Mouse (Mus musculus): ENCODE results near the gene Tnmd. TPM values are rescaled to one million over a fixed set of nuclear protein-coding genes. Genes with fewer than 3 reads are reported as not detected.

Gene Tnmd
- 0.08 and 0.10 TPM in 2 replicates for polyA plus RNA-seq (2015; fragmentation: Nextera tagmentation; extraction: Ambion mirVana)

GRCm38 (mm10) chrX:133850680-133851079 lies at the start of gene Tnmd:
Gene Tnmd (plus strand): TSS chrX:133850980.

GRCm38 (mm10) chrX:133898014-133898542 lies 47.3 kb downstream of the Tnmd start, which contains the start of gene Tspan6:
Gene Tspan6 (minus strand): TSS chrX:133898429.

GRCm38 (mm10) chrX:133908261-133908660 lies 57.5 kb downstream of the Tnmd start, which contains the start of gene Srpx2:
Gene Srpx2 (plus strand): TSS chrX:133908426.

Other genes starting within 250 kb of the Tnmd start
- 0.08 and 0.22 TPM in 2 replicates for gene Pcdh19, start 162.0 kb upstream of the Tnmd start, polyA plus RNA-seq (2015; fragmentation: Nextera tagmentation; extraction: Ambion mirVana)
- 24.6 and 29.3 TPM in 2 replicates for gene Tspan6, start 47.4 kb downstream of the Tnmd start, polyA plus RNA-seq (2015; fragmentation: Nextera tagmentation; extraction: Ambion mirVana)
- gene Srpx2, start 57.4 kb downstream of the Tnmd start, polyA plus RNA-seq (2015; fragmentation: Nextera tagmentation; extraction: Ambion mirVana) = 5.6 and 8.4 TPM in 2 replicates
- 1.00 and 1.1 TPM in 2 replicates for gene Sytl4, start 130.8 kb downstream of the Tnmd start, polyA plus RNA-seq (2015; fragmentation: Nextera tagmentation; extraction: Ambion mirVana)
- 20.9 and 22.1 TPM in 2 replicates for gene Cstf2, start 208.2 kb downstream of the Tnmd start, polyA plus RNA-seq (2015; fragmentation: Nextera tagmentation; extraction: Ambion mirVana)